Mouse (Mus musculus): ENCODE measurements around the gene Tmem106a.

GRCm38 (mm10) chr11:101618596-101618995 is 36.6 kb downstream of the Tmem106a start:
- no peak for TF ChIP-seq EP300 (IDR thresholded peaks at IDR 0.05; ENCODE audit: insufficient read depth, low read depth, low read length)
- no peak for TF ChIP-seq CTCF (IDR thresholded peaks at IDR 0.05)
- TF ChIP-seq POLR2A (IDR thresholded peaks at IDR 0.05; ENCODE audit: insufficient read depth, low read depth, low read length): no peak
